ENCODE assay signal across 9 mouse cellular contexts in the genomic region with DNA sequence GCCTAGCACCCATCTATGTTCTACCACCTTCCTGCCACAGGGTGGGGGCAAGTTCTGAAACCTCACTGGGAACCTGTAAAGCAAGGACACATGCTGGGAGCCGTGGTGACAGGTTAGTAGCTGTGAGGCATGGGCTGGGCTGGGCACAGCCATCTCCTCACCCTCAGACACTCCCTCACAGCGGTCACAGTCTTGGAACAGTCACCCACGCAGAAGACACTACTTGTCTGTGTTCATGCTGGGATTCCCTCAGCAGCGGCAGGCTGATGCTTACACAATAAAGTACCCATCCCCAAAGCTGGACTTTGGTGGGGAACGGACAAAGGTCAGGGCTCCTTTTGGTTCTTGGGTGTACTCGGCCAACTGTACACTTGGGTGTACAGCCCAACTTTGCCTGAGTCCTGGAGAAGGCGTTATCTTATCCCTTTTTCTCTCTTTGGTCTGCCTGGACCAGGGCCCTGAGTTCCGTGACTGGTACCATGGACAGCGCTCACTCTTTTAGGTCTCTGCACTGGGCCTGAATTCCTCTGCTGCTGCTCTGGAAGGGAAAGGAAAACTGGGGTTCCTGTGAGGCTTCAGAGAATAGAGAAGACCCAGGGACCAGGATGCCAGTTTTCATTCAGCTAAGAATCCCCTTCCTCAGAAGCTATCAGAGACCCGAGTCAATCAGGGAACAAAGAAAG.
DNase-seq lines count a peak whose midpoint lies in the region; ATAC-seq and TF ChIP-seq lines count a peak whose summit lies in the region.
"Had no signal": no experiment of that assay in that cellular context is flagged by ENCODE, and none has a peak within 500 bp of the region (broad histone marks: within the 10 kb centered on the region; RNA-seq: fewer than 3 reads in every experiment).

No protein-coding gene starts in this region.

- TF ChIP-seq EP300 in liver, postnatal 0 days (IDR thresholded peaks at IDR 0.05; ENCODE audit: low read depth): no peak

- DNase-seq in kidney, adult 18-20 months: peak; percentile 10
- DNase-seq in ES-CJ7 (ENCODE audit: low read depth, low spot score): peak; percentile 60
- DNase-seq in adrenal gland, postnatal 25 days: peak; percentile 18
- DNase-seq in liver, postnatal 0 days: peak; percentile 48
- no peak for DNase-seq in left cerebral cortex, adult 18-20 months (ENCODE audit: low spot score in 2 of 2)

- ATAC-seq in kidney, embryonic 14.5 days (ENCODE audit: low FRiP score, low TSS enrichment): no peak
- no peak for ATAC-seq in liver, postnatal 0 days
- no peak for ATAC-seq in erythroid progenitor cell, adult 5-6 weeks (replicated peaks; ENCODE audit: low FRiP score, poor library complexity, severe bottlenecking)
- no peak for ATAC-seq in midbrain, embryonic 13.5 days
- ATAC-seq: midbrain, embryonic 15.5 days had no signal

- H3K27me3 ChIP-seq in kidney, embryonic 14.5 days (ENCODE audit: control insufficient read depth, insufficient read depth, low read length): no peaks in the 10 kb centered on the region
- no peaks in the 10 kb centered on the region for H3K27me3 ChIP-seq in liver, postnatal 0 days (ENCODE audit: insufficient read depth, low read length)
- no peaks in the 10 kb centered on the region; the same call in 1 of the 2 replicates for H3K27me3 ChIP-seq in midbrain, embryonic 13.5 days
- H3K27me3 ChIP-seq: midbrain, embryonic 15.5 days had no signal

- TF ChIP-seq CTCF in liver, postnatal 0 days (IDR thresholded peaks at IDR 0.05; ENCODE audit: low read depth): no peak

- no peak overlapping the region for H3K9ac ChIP-seq in kidney, embryonic 14.5 days (ENCODE audit: low read depth, low read length)
- no peak overlapping the region for H3K9ac ChIP-seq in liver, postnatal 0 days (replicated peaks)
- H3K9ac ChIP-seq in midbrain, embryonic 13.5 days (replicated peaks): no peak overlapping the region
- H3K9ac ChIP-seq: midbrain, embryonic 15.5 days had no signal

- no peaks in the 10 kb centered on the region for H3K36me3 ChIP-seq in kidney, embryonic 14.5 days (ENCODE audit: control insufficient read depth, insufficient read depth, low read length)
- H3K36me3 ChIP-seq in liver, postnatal 0 days (replicated peaks; ENCODE audit: insufficient read depth, low read length): no peaks in the 10 kb centered on the region
- H3K36me3 ChIP-seq in midbrain, embryonic 13.5 days: no peaks in the 10 kb centered on the region
- H3K36me3 ChIP-seq: midbrain, embryonic 15.5 days had no signal

- no peak overlapping the region for H3K27ac ChIP-seq in kidney, embryonic 14.5 days (ENCODE audit: low read depth, low read length)
- H3K27ac ChIP-seq in liver, postnatal 0 days (ENCODE audit: low read depth): no peak overlapping the region
- no peak overlapping the region for H3K27ac ChIP-seq in midbrain, embryonic 13.5 days
- H3K27ac ChIP-seq: midbrain, embryonic 15.5 days had no signal

- H3K9me3 ChIP-seq in kidney, embryonic 14.5 days (ENCODE audit: control insufficient read depth, low read length): no peaks in the 10 kb centered on the region
- H3K9me3 ChIP-seq in liver, postnatal 0 days (ENCODE audit: low read length): no peaks in the 10 kb centered on the region
- H3K9me3 ChIP-seq in midbrain, embryonic 13.5 days: no peaks in the 10 kb centered on the region
- H3K9me3 ChIP-seq: midbrain, embryonic 15.5 days had no signal

- no peak overlapping the region for H3K4me2 ChIP-seq in kidney, embryonic 14.5 days (replicated peaks; ENCODE audit: low read depth, low read length)
- H3K4me2 ChIP-seq in liver, postnatal 0 days (ENCODE audit: low read depth, low read length): no peak overlapping the region
- no peak overlapping the region for H3K4me2 ChIP-seq in midbrain, embryonic 13.5 days (replicated peaks)
- H3K4me2 ChIP-seq: midbrain, embryonic 15.5 days had no signal

- H3K4me1 ChIP-seq in kidney, embryonic 14.5 days (ENCODE audit: control insufficient read depth, insufficient read depth, low read length): no peaks in the 10 kb centered on the region
- H3K4me1 ChIP-seq in liver, postnatal 0 days (ENCODE audit: insufficient read depth): peaks cover 2% of the 10 kb centered on the region
- peaks cover 12% of the 10 kb centered on the region for H3K4me1 ChIP-seq in midbrain, embryonic 13.5 days (replicated peaks)

- WGBS in kidney, embryonic 14.5 days: 47% methylated on average over 10 of the region's 10 CpGs
- WGBS in liver, postnatal 0 days (ENCODE audit: insufficient replicate concordance): 47% methylated on average over 10 of the region's 10 CpGs
- 59% methylated on average over 10 of the region's 10 CpGs for WGBS in midbrain, embryonic 13.5 days

- no peak overlapping the region for H3K4me3 ChIP-seq in kidney, embryonic 14.5 days (ENCODE audit: low read length)
- H3K4me3 ChIP-seq in liver, postnatal 0 days (ENCODE audit: low read depth, low read length): no peak overlapping the region
- no peak overlapping the region for H3K4me3 ChIP-seq in midbrain, embryonic 13.5 days (replicated peaks)
- H3K4me3 ChIP-seq: midbrain, embryonic 15.5 days had no signal

Comparison
In these comparisons a context has a peak if more than half of its experiments do, and no peak if none do; other contexts are left out.
1. DNase-seq: peak in kidney, adult 18-20 months (single experiment), ES-CJ7 (single experiment), adrenal gland, postnatal 25 days (single experiment) and liver, postnatal 0 days (single experiment); none in left cerebral cortex, adult 18-20 months (0 of 2).